Mouse (Mus musculus): ENCODE results near the gene Ddx54.

Ddx54 gene

DNA sequence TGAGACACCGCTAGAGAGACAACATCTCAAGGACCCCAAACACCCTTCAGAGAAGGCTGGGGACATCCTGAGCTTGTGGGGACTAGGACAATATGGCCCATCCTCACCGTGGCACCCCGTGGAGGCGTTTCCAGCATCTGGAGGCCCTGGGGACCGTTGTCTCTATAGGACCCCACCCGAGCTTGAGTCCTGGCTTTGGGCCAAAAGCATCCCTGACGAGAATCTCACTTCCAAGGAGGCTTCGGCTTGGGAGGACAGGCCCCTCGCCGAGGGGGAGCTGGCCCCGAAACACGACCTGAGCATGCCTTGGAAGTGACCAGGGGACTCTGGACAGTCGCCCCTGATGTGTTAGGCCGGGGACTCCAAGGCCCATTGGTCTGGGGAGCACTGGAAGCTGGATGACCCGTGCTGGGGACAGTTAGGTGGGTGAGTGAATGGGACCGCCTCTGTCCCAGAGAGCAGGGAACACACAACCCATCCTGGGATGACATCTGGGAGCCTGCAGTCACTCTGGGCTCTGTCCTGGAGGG is 3.2 kb upstream of the Ddx54 start:
- no peak for DNase-seq (ENCODE audit: low spot score in 2 of 2)

DNA sequence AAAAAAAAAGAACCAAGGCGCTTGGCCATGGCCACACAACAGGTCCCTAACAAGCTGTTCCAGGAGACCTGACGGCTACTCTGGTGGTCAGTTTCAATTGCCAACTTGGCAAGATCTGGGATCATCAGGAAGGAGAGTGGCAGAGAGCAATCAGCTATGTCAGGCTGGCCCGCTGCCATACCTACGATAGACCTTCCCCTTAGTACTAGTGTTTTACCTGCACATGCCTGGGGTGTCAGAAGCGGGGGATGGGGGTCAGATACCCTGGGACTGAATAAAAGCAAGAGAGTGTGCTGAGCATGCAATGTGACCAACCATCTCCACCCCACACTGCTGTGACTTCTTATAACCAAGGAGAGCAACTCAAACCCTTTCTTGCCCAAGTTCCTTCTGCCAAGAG is 1.6 kb upstream of the Ddx54 start:
- DNase-seq (ENCODE audit: low spot score in 2 of 2), result no peak

DNA sequence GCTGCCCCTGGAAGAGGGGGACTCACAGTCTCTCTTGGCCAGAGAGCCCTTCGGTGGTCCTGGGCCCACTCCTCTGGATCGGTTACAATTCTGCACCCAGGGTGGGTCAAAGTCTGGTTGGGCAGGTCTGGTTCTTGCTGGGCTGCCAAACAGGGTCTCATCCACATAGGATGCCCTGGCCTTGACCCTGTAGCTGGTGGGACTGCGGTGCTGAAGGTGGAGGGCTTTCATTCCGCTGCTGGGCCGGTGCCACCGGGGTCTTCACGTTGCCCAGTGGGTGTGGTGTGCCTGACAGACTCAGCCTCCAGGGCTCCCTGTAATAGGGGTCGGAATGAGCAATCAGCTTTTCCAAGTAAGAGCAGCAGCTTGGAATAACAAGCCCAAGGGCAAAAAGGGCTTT is 1.1 kb upstream of the Ddx54 start:
- no peak for DNase-seq (ENCODE audit: low spot score in 2 of 2)

DNA sequence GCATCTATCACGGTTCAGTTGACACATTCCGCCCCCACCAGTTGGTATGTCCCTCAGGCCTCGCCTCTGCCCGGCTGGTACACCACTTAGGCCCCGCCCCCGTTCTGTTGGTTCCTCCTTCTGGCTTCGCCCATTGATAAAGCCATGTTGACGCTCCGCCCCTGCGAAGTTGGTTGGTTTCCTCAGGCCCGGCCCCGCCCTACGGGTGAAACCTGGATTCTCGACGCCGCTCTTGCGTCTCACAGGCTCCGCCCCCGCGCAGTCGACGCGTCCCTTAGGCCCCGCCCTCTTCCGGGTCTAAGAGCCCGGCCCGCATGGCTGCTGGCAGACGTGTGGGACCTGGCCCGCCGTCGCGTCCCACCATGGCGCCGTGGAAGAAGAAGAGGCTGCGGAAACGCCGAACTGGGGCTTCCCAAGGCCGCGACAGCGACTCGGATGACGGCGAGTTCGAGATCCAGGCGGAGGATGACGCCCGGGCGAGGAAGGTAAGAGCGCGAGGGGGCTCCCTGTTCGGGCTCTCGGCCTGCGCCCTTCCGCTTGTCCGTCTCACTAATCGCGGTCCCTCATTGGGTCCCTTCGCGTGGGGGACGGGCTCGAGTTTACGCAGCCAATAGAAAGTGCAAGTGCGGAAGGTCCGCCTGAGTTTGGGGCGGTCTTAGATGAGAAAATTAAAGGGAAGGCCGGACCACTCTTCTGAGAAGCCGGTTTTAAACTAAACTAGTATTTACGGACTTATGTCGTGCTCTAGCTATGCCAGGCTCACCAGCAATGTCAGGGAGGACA is 474 bp downstream of the Ddx54 start:
- peak; percentile 100 for DNase-seq (ENCODE audit: low spot score in 2 of 2)

DNA sequence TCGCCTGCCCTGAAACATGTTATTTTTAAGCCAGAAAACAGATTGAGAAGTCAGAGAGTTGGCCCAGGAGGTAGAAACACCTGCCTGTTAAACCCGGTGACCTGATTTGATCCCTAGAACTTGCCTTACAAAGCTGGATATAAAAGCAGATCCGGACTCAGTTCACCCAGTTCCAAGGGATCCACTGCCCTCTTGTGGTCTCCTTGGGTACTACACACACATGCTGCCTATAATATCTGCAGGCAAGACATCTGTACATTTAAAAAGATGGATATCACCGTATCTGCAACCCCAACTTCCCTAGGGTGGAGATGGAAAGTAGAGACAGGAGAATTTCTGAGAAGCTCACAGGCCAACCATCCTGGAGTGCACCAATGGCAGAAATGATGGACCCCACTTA is 3.4 kb downstream of the Ddx54 start:
- no peak for DNase-seq (ENCODE audit: low spot score in 2 of 2)

DNA sequence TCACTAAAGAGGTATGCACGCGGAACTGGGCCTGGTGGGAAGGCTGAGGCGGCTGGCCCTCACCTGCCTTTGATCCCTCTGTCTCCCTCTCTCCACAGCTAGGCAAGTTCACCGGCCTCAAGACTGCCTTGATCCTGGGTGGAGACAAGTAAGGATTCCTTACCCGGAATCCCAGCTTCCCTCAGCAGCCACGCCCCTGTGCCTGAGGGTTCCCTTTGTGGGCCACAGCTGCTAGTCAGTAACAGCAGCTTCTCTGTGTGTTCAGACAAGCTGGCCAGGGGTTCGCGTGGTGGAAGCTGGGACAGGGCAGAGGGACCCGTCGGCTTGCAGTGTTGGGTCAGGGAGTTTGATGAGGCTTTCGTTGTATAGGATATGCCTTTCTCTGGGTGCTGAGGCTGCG is 6.2 kb downstream of the Ddx54 start:
- no peak for DNase-seq (ENCODE audit: low spot score in 2 of 2)

DNA sequence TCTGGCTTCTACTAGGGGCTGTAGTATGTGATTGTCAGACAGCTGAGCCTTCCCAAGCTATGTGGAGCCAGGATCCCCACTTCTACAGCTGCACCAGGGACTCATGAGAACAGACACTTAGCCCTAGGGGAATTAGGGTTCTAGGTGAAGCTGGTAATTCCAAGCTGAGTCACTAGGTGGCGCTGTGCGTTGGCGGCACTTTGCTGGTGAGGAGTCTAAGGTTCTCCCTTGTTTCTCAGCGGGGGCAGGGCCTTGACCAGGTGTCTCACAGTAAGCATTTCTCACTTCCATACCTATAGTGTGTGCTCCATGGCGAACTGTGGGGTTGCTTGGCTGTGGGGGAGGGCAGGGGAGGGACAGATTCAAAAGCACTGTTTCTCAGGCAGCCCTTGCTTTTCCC is 6.7 kb downstream of the Ddx54 start:
- peak in 1 of 2 experiments; percentile 64 for DNase-seq (ENCODE audit: low spot score in 2 of 2)

DNA sequence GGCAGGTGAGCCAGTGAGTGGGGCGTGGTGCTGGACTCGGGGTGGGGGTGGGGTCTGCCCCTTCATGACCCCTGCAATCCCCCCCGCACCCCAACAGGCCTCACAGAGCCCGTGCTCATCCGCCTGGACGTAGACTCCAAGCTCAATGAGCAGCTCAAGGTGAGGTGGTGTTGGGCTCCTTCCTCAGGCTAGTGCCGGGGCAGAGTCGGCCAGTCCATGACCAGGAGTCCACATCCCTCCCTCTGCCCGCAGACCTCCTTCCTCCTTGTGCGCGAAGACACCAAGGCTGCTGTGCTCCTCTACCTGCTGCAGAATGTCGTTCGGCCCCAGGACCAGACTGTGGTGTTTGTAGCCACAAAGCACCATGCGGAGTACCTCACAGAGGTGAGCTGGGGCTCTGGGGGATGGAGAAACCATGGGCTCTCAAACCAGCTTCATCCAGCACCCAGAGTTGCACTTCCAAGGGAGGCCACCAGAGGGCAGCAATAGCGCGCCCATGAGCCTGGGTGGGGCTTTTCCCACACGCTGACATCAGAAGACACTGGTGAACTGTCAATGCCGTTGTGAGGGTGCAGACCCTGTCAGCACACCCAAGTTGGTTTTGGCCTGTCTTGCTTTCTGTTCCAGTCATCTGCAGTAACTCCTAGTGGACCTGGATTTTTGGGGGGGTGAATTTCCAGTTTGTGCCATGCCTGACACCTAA is 8.0 kb downstream of the Ddx54 start:
- peak; percentile 79 to 86 for DNase-seq (ENCODE audit: low spot score in 2 of 2)

DNA sequence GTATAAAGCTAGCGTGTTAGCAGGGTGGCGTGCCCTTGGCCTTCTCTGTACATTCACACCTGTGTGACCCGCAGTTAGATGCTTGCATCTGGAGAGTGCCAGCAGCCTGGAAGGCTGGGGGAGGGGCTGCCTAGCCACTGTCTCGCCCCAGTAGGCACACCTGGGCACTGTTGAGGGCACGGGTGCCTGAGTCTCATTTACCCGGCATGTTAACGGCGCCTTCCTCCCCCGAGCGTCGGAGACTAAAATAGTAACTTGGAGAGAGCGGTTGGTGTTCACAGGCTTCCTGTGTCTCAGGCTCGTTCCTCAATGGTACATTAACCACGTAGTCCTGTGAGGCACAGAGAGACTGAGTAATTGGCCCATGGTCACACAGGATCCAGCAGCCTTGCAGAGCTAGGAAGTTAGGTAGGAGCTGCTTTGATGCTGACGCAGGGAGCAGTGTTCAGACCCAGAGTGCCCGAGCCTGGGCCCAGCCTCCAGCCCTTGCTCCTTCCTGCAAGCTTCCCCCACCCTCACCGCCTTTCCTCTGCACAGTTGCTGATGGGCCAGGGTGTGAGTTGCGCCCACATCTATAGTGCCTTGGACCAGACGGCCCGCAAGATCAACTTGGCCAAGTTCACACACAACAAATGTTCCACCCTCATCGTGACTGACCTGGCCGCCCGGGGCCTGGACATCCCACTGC is 8.7 kb downstream of the Ddx54 start:
- DNase-seq (ENCODE audit: low spot score in 2 of 2), result no peak

DNA sequence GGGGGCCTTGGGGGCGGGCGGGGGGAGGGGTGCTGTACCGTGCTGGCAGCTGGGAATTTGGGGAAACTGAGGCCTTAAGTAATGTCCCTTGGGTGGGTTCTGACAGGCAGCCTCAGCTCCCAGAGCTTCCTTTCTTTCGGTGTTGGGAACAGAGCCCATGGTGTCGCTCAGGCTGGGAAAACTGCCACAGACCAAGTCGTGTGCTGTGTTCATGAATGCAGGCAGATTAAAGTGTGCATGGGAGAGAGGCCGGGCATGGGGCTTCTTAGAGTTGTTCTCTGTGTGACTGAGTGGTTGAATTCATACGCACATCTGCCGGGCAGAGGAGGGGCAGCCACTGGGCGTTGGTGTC is 9.3 kb downstream of the Ddx54 start:
- DNase-seq (ENCODE audit: low spot score in 2 of 2), result no peak

DNA sequence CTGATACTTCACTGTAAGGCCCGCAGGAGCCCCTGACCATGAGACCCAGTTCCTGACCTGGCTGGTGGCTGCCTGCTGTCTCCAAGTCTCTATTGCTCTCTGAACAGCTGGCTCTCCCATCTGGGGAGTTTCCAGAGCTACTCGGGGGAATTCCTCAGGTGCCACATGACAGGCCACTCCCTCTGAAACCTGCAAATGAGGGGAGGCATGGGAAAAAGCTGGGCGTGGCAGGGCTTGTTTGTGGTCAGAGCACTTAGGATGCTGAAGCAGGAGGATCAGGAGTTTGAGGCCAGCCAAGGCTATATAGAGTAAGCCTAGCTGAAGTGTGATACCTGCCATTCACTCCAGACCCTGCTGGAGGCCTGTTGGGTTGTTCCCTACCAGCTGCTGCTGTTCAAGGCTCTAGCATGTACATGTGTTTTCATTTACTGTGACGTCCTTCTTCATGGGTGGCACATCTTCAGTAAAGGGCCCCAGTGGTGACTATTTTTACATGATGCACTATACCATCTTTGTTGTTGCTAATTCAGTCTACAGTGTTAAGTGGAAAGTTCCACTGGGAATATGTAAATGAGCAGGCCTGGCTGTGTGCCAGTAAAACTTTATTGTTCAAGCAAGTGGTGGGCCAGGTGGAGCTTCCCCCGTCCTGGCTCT is 9.8 kb downstream of the Ddx54 start:
- DNase-seq (ENCODE audit: low spot score in 2 of 2), result no peak

DNA sequence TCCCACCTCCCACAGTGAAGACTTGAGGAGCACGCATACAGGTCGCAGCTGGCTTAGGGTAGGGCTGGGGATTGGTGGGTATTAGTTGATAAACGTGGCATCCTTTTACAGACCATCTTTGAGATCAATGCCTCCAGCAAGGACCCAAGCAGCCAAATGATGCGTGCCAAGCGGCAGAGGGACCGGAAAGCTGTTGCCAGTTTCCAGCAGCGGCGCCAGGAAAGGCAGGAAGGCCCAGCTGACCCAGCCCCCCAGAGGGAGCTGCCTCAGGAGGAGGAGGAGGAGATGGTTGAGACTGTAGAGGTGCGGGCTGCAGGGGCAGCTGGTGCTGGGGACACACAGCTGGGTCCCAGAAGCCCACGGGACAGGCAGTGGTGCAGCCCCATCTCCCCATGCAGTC is 11.9 kb downstream of the Ddx54 start:
- no peak for DNase-seq (ENCODE audit: low spot score in 2 of 2)

DNA sequence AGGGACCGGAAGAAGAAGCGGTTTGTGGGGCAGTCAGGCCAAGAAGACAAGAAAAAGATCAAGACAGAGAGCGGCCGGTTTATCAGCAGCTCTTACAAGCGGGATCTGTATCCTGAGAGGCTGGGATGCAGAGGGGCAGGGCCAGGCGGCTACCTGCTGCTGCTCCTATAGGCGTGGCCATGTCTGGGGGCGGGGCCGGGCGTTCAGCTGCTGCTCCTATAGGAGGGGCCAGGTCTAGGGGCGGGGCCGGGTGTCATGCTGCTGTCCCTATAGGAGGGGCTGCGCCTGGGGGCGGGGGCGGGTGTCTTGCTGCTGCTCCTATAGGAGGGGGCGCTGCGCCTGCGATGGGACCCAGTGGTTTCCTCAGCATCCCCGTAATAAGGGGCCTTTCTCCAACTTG is 13.9 kb downstream of the Ddx54 start:
- DNase-seq (ENCODE audit: low spot score in 2 of 2), result no peak

DNA sequence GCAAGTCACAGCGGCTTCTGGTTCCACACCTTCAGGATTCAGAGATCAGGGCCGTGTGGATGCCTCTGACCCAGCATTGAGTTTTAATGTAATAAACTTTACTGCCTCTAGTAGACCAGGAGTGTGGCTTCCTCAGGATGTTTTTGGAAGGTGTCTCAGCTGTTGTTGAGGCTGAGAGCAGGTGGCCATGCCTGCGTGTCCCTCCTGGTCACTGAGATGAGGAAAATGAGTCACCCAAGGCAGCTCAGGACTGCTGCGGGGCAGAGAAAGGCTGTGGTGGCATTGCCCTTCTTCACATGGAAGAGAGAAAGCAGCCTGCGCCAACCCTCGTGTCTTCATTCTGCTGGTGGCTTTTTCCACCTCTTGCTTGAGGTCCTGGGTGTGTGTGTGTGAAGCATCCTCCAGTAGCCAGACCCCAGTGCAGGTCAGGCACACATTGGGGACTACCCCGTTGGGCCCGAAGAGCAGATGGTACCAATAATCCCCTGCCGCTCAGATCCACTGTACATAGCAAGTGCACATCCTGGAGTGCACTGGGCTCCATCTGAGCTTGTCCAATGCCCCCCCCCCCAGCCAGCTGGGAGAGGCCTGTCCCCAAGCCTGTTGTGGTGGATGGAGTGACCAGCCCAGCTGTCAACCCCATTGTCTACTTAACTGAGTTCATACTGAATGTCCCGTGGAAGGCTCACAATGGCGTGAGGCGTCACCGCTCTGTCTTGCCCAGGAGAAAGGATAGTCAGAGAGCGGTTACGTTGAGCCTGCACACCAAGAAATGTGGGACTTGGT is 15.2 kb downstream of the Ddx54 start:
- no peak for DNase-seq (ENCODE audit: low spot score in 2 of 2)

DNA sequence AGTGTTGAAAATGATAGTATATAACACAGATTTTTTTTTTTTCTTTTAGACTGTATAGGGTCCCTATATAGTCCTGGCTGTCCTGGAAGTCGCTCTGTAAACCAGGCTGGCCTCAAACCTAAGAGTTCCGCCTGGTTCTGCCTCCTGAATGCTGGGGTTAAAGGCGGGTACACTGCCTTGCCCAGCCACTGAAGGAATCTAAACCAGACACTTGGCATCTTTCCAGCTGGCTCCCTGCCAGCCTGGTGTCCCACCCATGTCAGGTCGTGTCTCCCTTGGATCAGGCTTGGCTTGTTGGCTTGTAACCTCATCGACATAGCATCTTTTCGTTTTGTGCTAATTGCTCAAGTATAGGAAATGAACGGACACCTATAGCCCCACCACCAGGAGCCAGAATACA is 16.1 kb downstream of the Ddx54 start:
- DNase-seq (ENCODE audit: low spot score in 2 of 2), result no peak

DNA sequence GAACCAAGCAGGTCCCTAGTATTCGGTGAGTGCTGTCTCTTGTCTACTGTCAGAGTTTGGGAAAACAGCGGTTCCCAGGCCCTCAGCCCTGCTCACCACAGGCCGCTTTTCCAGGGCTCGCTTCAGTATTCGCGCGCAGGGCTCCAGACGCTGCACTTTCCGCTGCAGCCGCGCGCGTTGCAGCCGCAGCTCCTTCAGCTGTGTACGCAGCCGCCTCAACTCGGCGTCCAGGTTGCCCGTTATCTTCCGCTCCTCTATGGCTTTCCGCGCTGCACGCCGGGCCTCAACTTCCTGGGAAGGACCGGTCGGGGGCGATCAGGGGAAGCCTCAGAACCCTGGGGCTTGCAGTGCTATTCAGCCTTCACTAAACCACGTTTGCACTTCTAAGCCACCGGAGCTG is 18.6 kb downstream of the Ddx54 start:
- no peak for DNase-seq (ENCODE audit: low spot score in 2 of 2)

DNA sequence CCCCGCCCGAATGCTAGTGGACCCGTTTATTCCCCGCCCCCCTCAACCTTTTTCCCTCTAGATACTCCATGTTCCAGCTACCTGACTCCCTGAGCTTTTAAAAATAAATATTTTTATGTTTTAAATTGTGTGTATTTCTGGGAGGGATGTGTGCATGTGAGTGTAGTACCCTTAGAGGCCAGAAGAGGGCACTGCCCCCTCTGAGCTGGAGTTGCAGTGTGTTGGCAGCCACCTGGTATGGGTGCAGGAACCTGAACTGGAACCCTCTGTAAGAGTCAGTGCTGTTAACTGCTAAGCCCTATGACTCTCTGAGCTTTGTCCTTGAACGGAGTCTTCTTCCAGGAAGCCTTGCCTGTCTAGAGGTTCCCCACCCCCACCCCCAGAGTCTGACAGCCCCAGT is 19.4 kb downstream of the Ddx54 start:
- no peak for DNase-seq (ENCODE audit: low spot score in 2 of 2)

DNA sequence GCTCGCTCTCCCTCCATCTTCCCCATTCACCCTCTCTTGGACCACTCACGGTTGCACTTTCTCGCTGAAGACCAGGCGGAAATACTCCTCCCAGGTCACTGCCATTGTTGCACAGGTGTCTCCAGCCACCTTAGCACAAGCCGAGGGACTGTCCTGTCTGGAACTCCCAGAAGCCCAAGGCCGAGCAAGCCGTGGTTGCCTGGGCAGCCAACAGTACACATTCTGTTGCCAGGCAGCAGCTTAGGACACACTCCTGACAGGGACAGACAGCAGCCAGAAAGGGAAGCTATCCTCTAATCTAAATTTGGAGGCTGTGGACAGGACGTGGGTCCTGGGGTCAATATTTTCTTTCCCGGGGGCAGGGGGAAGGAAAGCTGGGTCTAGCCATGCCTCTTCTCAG is 21.6 kb downstream of the Ddx54 start, which contains the start of gene Cfap73:
Gene Cfap73 (minus strand): TSS at position 105 of the 400 bp plus-strand sequence.
- DNase-seq (ENCODE audit: low spot score in 2 of 2), result no peak

DNA sequence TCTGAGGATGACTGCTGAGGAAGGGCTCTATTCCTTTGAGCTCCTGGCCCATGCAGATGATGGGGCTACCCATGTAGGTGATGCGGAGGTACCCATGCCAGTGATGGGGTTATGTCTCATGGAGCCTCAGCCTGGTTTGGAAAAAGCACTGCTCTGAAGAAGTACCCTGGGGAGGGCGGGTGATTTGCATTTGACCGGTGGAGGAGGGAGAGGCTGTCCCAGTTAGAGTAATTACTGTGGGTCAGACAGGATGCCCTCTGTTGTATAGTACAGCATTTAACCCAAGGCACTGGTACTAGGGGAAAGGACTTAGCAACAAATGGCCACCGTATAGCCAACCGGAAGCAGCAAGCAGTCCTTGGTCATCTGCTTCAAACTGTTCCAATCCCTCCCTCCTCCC is 22.3 kb downstream of the Ddx54 start:
- no peak for DNase-seq (ENCODE audit: low spot score in 2 of 2)

DNA sequence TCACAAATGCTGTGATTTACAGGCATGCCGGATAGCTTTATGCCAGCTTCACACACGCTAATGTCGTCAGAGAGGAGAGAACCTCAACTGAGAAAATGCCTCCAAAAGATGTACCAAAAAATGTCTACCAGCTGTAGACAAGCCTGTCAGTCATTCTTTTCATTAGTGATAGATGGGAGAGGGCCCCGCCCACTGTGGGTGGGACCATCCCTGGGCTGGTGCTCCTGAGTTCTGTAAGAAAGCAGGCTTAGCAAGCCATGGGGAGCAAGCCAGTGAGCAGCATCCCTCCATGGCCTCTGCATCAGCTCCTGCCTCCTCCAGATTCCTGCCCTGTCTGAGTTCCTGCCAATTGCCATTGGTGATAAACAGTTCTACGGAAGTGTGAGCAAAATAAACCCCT is 23.1 kb downstream of the Ddx54 start:
- DNase-seq (ENCODE audit: low spot score in 2 of 2), result no peak

DNA sequence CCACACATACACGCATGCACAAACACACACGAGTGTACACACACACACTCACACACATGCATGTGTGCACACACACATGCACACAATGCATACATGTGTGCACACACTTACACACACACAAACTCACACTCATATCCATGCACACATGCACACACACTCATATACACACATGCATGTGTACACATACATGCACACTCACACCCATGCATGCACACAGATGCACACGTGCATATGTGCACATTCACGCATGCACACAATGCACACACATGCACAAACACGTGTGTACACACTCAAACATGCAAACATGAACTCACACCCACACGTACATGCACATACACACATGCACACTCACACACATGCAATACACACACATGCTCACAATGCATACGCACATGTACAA is 27.6 kb downstream of the Ddx54 start:
- DNase-seq (ENCODE audit: low spot score in 2 of 2), result no peak
